Mouse (Mus musculus) left cerebral cortex, adult 18-20 months (tissue): ENCODE results near the gene Cap1. TPM values are rescaled to one million over a fixed set of nuclear protein-coding genes. Genes with fewer than 3 reads are reported as not detected.

Experiments
- DNase-seq, 2 experiments: peaks; one replicate each; pipeline ENCODE4 v3.0.0; 2021 to 2022; ENCODE audit warnings: low spot score in 2 of 2, mixed read lengths in 1 of 2
- long read RNA-seq, 2 experiments: library from polyadenylated mRNA; stranded (forward); transcript quantifications; one replicate each; pipeline ENCODE4 v2.0.0; 2021
- total RNA-seq, 2 experiments: library from RNA; stranded (reverse); gene quantifications; 2 replicates each; pipeline ENCODE4 v1.2.3; 2021

Cap1 gene
- total RNA-seq = 100 to 1,000 TPM; 273 to 281 TPM
- long read RNA-seq, experiment 1, transcript Cap1-202 (13 exons, 2,737 nt) = minor isoform, 11 of 59 reads
- long read RNA-seq, experiment 1, transcript Cap1-201 (13 exons, 2,620 nt) = minor isoform, 9 of 59 reads
- long read RNA-seq, experiment 1, transcript Cap1-203 (13 exons, 2,768 nt) = major isoform, 22 of 59 reads
- long read RNA-seq, experiment 1, partial matches to known transcripts = 6 of 59 reads
- long read RNA-seq, experiment 1, other reads (novel, unspliced or antisense) = 11 of 59 reads
- long read RNA-seq, experiment 2, transcript Cap1-202 (13 exons, 2,737 nt) = major isoform, 19 of 71 reads
- long read RNA-seq, experiment 2, transcript Cap1-201 (13 exons, 2,620 nt) = minor isoform, 8 of 71 reads
- long read RNA-seq, experiment 2, transcript Cap1-203 (13 exons, 2,768 nt) = minor isoform, 18 of 71 reads
- long read RNA-seq, experiment 2, partial matches to known transcripts = 18 of 71 reads
- long read RNA-seq, experiment 2, other reads (novel, unspliced or antisense) = 8 of 71 reads

DNA sequence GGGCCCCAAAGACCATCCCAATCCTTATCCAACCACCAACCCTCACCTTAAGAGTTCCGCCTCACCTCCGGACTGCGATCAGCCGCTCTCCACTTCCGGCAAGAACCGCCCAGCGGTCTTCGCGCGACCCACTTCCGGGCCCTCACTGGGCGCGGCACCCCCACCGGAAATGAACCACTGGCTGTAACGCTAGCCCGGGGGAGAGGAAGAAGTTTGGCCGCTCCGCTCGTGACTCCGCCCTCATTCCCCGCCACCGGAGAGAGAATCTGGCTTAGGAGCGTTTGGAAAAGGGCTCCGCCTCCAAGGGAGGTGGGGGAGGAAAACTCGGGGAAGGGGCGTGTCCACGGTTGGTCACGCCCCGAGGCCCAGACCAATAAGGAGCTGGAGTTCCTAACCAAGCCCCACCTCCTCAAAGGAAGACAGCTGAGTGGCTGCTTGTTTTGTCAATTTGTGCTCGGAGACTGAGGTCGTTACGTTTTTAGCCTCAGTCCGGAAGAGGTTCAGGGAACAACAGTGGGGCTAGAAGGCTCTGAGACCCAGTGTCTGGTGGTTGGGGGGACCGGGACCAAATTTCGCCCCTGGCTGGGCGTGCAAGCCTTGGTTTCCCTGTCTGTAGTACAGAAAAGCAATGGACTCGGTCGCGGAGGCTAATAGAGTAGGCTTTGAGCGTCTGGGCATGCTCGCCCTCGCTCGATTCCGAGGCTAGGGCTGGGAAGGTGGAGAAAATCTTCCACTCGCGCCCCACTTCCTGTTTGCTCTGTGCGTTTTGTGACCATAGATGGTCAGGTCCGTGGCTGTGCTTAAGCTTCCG, at the start of gene Cap1:
Cap1 (minus strand) TSS at position 289 of the 811 bp plus-strand sequence.
- DNase-seq = peak; percentile 96 to 98

DNA sequence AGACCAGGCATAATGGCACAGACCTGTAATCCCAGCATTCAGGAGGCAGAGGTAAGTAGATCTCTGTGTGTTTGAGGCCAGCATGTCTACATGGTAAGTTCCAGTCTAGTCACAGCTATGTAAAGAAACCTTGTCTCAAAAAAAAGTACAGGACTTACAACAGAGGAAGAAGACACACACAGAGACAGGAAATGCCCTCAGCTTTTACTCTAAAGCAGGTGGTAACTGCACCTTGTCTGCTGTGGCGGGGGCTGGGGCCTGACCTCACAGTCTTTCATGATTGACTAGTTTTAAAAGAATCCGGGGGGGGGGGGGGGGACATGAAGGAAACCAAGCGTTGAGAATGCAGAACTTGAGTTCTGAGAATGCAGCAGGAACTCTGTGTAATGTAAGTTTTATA, 48.0 kb upstream of the Cap1 start:
- no peak for DNase-seq

DNA sequence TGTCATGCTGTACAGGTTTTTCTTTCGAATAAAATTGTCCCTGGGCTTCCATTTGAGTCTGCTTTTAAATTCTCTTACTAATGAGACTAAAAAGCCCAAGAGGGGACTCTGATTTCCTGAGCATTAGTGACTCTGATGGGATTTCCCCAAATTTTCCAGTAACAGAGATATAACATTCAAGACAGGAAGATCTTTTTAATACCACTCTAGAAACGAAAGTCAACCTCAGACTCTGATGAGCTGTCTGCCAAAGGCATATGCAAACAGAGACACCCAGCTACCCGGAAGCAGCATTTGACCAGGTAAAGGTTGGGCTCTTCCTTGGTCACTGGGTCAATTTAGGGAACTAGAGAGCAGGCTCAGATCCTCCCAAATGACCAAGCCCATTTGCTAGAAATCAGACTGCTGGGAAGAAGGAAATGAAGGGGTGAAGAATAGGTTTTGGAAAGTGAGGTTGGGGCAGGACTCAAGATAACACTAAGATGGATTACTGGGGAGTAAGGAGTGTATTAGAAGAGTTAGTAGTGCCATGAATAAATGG, 47.3 kb upstream of the Cap1 start:
- no peak for DNase-seq

DNA sequence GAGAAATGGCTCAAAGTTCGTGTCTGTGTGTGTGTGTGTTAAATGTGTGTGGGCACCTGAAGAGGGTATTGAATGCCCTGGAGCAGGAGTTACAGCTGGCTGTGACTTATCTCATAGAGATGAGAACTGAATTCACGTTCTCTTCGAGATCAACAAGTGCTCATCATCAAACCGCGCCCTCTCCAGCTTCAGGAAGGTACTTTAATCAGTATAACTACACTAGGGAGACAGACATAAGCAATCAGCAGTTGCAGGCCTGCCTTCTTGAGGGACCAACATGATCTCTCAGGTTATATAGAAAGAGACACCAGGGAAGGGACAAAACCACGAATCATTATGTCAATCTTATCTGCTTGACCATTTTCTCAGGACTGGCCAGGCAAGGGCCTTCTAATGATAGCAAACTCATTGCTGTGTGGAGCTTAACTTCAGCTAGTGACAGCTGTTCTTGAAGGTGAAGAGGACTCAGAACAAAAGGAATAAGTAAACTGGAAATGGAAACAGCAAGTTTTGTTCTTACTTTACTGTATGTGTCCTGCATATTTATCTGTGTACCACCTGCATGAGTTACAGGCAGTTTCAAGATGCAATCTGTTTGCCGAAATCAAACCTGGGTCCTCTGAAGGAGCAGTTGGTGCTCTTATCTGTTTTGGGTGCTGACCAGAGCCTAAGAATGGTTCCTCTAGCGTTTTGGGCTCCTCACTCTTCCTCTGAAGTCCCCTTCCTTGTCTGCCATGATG, 46.6 kb upstream of the Cap1 start:
- no peak for DNase-seq

DNA sequence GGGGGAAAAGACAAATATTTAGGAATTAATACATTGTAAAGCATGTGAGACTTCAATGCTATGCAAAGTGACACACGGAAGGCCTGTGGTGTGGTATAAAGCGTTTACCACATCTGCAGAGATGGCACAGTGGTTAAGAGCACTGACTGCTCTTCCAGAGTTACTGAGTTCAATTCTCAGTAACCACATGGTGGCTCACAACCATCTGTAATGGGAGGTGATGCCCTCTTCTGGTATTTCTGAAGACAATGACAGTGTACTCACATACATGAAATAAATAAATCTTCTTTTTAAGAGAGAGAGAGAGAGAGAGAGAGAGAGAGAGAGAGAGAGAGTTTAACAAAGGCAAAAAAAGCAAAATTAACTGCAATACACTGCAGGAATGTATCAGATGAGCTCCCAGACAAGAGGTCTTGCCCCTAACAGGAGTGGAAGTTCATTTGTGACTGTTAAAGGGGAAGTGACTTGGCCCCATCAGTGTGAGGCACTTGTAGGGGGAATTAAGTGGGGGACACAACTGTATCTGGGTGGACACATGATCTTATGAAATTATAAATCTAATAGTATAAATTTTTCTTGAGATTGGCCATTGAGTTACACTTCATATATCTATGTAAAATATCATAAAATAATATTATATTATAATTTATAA, 45.2 kb upstream of the Cap1 start:
- DNase-seq = no peak

DNA sequence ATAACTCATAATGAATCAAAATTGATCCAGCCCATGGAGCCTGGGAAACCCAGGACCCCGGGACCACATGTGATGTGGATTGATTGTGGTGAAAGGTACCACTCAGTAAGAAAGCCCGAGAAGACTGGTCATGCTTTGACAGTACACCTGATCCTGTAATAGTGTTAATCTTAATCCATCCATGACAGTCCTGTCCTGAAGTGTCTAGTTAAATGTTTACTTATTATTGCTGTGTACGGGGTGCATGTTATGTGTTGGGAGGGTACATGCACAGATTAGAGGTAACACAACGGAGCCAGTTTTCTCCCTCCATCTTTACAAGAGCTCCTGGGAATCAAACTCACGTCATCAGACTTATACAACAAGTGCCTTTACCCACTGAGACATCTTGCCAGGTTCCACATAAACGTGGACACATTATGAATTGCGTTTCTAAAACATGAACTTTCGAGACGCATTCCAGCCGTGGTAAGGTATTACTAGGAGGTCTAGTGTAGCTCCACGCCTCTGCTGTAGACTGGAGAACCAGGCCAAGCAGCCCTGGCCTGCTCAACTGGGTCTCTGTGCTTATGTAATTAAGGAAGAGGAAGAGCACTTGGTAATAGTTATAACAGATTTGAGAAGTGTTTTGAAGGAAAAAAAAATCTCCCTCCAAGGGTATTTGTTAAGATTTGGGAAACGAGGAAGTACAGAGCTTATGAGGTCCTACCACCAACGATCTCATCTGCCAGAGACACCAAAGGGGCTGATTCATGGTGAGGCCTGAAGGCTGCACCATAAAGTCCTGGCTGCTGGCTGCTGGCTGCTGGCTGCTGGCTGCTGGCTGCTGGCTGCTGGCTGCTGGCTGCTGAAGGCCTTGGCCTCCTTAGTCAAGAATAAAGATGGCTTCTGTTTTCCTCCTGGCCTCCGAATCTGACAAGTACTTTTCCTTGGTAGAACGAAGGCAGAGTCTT, 37.8 kb upstream of the Cap1 start:
- no peak for DNase-seq

DNA sequence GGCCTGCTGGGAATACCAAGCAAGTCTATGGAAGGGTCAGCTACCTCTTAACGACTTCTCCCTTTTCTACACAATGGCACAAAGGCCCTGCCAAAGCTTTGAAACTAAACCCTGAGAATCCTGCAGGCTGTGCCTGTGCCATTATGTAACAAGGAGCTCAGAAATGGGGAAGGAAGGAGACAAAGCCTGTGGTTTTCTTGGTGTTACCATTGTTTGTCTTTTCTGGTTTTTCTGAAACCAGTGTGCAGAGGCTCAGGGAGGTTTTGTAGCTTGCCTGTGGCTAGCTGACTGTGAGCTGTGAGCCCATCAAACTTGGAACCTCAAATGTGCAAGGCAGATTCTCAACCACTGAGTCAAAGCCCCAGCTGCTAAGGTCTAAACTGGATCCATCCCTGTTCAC, 37.0 kb upstream of the Cap1 start:
- DNase-seq = no peak

DNA sequence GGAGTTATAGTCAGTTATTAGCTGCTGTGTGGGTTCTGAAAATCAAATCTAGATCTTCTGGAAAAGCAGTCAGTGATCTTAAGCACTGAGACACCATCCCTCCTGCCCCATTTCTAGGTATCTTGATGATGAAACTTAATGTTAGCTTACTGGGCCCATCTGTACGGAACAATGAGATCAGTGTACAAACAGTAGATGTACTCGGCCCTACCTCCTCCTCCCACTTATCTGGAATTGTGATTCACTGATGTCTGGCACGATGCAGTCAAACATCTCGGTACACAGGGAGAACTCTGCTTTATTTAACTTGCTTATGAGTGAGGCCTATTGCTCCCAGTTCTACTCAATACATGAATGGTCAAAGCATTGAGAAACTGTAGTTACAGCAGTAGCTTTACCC, 30.1 kb upstream of the Cap1 start:
- DNase-seq = no peak

DNA sequence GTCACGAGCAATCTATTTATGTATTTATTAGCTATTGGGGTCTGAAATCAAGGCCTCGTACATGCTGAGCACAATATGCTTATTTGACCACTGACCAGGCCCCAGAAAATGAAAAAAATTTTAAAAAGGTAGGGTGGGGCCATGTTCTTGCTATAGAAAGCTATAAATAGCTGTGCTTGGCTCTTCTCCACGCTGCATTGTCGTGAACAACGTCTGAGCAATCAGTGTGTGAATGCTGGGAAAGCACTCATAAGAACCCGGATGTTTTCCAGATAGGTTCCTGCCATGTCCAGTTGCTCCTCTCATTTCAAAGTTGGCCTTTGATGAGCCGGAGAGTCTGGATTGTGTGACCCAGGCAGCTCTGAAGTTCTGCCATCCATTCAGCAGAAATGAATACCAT, 28.3 kb upstream of the Cap1 start:
- no peak for DNase-seq

DNA sequence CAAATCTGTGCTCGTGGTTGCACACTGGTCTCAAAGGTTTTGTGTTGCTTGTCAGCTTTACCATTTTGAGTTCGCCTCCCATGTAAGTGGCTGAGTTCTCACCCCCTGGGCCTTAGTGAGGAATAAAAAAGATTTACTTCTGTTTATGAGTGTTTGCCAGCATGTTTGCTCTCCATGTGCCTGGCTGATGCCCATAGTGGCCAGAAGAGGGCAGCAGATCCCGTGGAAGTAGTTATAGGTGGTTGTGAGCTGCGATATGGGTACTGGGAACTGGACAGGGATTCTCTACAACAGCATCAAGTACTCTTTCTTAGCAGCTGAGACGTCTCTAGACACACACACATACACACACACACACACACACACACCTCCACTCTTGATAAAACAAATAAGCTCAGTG, 26.8 kb upstream of the Cap1 start:
- DNase-seq = no peak

DNA sequence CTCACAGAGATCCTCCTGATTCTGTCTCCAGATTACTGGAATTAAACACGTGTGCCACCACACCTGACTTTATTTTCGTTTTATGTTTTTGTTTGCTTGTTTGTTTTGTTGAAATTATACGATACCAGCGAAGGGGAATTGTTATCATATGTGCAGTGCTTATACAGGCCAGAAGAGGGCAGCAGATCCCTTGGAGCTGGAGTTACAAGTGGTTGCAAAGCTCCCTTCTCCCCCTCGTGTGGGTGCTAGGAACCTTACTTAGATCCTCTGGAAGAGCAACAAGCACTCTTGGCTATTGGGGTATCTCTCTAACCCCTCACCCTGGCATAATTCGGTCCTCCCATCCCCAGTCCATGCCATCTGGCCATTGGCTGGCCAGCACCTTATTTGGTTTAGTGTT, 24.7 kb upstream of the Cap1 start:
- DNase-seq = no peak

DNA sequence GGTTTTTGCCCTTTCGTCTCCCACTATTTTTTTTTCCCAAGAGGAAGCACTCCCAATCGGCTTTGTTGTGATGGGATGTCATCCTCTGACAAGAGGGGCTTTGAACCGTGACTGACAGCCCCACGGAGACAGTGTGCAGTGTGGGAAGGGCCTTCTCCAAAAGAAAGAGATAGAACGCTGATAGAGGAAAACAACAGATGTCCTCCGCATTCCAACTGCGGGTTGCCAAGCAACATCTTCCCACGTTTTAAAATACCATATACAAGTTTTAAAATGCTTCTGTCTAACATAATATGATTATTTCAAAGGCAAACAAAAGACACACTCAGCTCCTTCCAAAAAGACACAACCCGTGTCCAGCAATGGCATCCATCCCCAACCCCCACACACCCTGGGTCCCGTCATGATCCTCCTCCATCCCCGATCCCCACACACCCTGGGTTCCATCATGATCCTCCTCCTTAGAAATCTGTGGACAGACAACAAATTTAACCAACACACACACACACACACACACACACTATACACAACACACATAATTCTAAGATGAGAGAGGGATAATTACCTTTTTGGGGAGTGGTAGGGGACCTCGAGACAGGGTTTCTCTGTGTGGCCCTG, 23.8 kb upstream of the Cap1 start:
- peak; percentile 36 for DNase-seq

DNA sequence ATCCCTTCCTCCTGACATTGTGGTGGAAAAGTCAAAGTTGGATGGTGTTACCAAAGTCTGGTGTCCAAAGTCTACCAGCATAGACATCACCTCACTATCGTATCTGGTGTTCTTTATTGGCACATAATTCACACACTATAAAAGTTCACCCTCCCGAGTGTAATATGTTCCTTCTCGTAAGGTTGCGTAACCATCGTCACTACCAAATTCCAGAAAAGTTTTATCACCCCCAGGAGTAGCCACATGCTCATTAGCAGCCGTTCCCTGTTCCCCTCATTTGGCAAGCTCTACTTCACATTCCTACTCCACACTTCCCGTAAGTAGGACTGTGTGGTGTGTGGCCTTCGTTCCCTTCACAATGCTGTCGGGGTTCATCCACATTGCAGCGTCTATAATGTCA, 19.5 kb upstream of the Cap1 start:
- DNase-seq = no peak

DNA sequence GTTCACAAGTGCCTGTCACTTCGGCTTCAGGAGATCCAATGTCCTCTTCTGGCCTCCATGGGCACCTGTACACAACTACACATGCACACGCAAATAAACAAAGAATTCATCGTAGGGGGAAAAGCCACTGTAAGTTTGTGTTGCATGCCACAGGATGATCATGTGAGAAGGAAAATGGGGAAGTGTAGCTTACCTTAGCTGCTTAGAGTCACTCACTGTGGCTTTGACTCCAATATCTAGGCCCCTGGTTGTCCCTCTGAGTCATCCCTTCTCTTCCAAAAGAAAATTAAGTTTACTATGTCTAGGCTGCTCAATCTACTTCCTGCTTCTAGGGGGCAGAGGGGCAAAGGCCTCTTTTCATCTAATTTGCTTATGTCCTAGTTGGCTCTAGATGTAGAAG, 17.9 kb upstream of the Cap1 start:
- no peak for DNase-seq

DNA sequence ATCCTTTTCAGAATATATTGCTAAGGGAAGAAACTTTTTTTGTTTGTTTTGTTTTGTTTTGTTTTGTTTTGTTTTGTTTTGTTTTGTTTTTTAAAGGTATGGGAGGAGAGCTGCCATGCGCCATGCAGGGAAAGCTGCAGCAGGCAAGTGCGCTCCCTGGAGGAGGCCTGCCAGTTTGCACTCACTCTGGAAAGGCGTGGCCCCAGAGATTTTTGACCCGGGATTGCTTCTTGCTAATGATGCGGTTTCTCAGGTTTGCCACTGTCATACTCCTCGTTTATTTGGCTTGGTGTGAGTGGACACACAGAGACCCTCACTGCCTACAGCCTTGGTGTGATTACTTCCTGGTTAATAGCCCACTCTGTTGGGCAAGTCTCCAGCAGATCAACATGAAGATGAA, 16.3 kb upstream of the Cap1 start:
- no peak for DNase-seq

DNA sequence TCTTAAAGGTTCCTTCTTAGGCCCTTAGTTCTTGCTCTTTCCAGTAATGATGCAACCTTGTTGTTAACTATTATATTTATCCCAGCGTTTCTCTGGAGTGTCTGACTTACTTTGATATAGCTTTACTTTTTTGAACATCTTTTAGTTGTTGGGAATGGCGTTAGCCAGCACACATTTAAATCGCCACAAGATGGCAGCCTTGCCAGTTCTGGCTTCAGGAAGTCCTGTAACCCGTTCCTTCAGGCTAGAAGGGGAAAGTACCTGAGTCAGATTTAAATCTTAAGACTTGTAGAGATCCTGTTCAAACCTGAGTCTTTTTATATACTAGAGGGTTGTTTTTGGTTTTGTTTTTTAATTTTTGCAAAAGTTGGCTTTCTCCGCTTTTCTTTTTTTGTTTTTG, 12.5 kb upstream of the Cap1 start:
- peak; percentile 78 to 82 for DNase-seq

DNA sequence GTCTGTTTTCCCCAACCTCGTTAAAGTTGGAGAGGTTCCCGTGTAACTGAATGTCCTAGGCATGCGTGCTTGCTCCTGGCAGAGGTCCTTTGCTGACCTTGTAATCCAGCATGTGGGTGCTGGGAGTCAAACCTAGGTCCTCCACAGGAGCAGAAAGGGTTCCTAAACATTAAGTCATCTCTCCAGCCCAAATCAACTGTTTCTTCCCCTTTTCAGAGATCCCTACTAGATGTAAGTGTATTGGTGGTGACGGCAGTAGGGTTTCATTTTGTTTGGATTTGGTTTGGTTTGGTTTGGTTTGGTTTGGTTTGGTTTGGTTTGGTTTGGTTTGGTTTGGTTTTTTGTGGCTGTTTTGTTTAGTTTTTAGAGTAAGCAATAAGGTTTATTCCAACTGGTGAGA, 11.9 kb upstream of the Cap1 start:
- no peak for DNase-seq

DNA sequence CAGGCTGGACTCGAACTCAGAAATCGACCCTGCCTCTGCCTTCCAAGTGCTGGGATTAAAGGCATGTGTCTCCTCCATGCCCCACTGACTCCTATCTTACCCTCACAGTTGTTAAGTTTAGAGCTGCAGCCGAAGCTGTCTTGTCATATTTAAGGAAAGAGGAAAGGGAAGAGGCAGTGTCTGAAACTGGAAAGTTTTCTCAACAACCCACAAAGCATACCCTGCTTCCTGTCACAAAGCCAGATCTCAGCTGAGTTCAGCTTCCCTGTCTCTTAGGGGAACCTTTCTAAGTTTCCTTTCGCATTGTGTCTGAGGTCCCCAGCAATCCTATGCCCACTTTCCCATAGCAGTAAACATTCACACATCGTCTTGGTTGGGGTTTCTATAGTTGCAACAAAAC, 6.3 kb upstream of the Cap1 start:
- no peak for DNase-seq

DNA sequence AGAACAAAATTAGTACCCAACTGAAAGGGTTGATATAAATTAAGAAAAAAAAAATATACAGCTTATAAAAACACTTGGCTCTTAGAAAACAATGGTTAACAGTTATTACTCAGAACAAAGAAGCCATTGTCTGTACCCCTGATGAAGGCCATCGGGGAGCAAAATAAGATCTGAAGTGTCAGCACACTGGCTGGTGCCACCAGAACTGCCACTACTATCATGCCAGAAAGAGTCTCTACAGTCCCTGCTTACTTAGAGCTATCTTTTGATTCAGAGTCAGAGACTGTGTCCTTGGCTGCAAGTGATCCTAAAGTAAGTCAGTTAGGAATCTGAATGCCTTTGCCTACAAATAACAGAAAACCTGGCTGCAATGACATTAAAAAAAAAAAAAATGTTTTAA, 5.7 kb upstream of the Cap1 start:
- DNase-seq = no peak
